Mouse (Mus musculus) CH12.LX (cell line): ENCODE measurements around the gene Tgm3. TPM values are rescaled to one million over a fixed set of nuclear protein-coding genes. Genes with fewer than 3 reads are reported as not detected.

ENCODE experiments used
- DNase-seq: peaks from one replicate; pipeline ENCODE4 v3.0.0-alpha.2; 2013; ENCODE audit errors: extremely low read depth
- H3K27ac ChIP-seq: 2 replicates; pipeline ENCODE4 v1.5.1; 2012; ENCODE audit warnings: low read depth, mild to moderate bottlenecking, control low read depth, moderate library complexity; ENCODE audit not compliant: insufficient read depth
- H3K27me3 ChIP-seq: replicated peaks from 2 replicates; pipeline ENCODE3; 2012; ENCODE audit warnings: inconsistent platforms
- H3K36me3 ChIP-seq, 2 experiments: replicated peaks in 1 of 2; 2 replicates each; pipeline versions ENCODE3 to v1.6.1; 2012; ENCODE audit warnings: inconsistent platforms in 1 of 2, low read length in 1 of 2, mild to moderate bottlenecking in 1 of 2, mixed read lengths in 1 of 2, moderate library complexity in 1 of 2; ENCODE audit not compliant: control insufficient read depth in 1 of 2, insufficient read depth in 1 of 2
- H3K4me1 ChIP-seq, 2 experiments: 2 replicates each; pipeline ENCODE4 v1.6.1; 2012; ENCODE audit warnings: inconsistent platforms in 1 of 2, moderate library complexity in 1 of 2; ENCODE audit not compliant: insufficient read depth in 2 of 2, control insufficient read depth in 1 of 2
- H3K4me2 ChIP-seq: 2 replicates; pipeline ENCODE4 v1.6.1; 2012; ENCODE audit warnings: low read depth, mild to moderate bottlenecking, control low read depth; ENCODE audit not compliant: poor library complexity, insufficient read depth, severe bottlenecking
- H3K4me3 ChIP-seq, 3 experiments: fragments of 150-350 bp in 1 of 3; sonication (generic) in 1 of 3; replicated peaks in 1 of 3; 2 replicates each; pipeline versions ENCODE3 to v1.5.1; 2011 to 2012; ENCODE audit warnings: low read depth in 2 of 3, low read length in 2 of 3, mild to moderate bottlenecking in 2 of 3, moderate library complexity in 2 of 3, control low read depth in 1 of 3, improper control_type of control experiment in 1 of 3, inconsistent platforms in 1 of 3, mixed read lengths in 1 of 3; ENCODE audit not compliant: poor library complexity in 1 of 3
- H3K79me2 ChIP-seq: replicated peaks from 2 replicates; pipeline ENCODE4 v1.6.1; 2012; ENCODE audit warnings: mild to moderate bottlenecking, moderate library complexity; ENCODE audit not compliant: control insufficient read depth, poor library complexity, insufficient read depth, severe bottlenecking; ENCODE audit errors: extremely low read depth
- H3K9ac ChIP-seq: 2 replicates; pipeline ENCODE4 v1.6.1; 2012; ENCODE audit warnings: low read depth, mild to moderate bottlenecking, control low read depth, moderate library complexity; ENCODE audit not compliant: insufficient read depth
- H3K9me3 ChIP-seq: replicated peaks from 2 replicates; pipeline ENCODE3; 2012; ENCODE audit warnings: low read length, inconsistent platforms, mixed read lengths
- CTCF ChIP-seq, 2 experiments: IDR thresholded peaks in 1 of 2; conservative IDR thresholded peaks in 1 of 2; 2 replicates each; pipeline ENCODE4 v1.5.1; 2011 to 2012; ENCODE audit warnings: low read depth in 2 of 2, low read length in 2 of 2, improper control_type of control experiment in 1 of 2, inconsistent platforms in 1 of 2, mild to moderate bottlenecking in 1 of 2, moderate library complexity in 1 of 2
- ELF1 ChIP-seq: IDR thresholded peaks from 2 replicates; pipeline ENCODE4 v1.6.1; 2014; ENCODE audit warnings: low read depth, mild to moderate bottlenecking, inconsistent platforms, low read length, improper control_type of control experiment
- EP300 ChIP-seq: IDR thresholded peaks from 2 replicates; pipeline ENCODE4 v1.6.1; 2011; ENCODE audit warnings: low read length, improper control_type of control experiment
- ETS1 ChIP-seq: conservative IDR thresholded peaks from 2 replicates; pipeline ENCODE4 v1.6.1; 2012; ENCODE audit warnings: low read depth, mild to moderate bottlenecking, inconsistent platforms, low read length, improper control_type of control experiment, moderate library complexity
- HCFC1 ChIP-seq: IDR thresholded peaks from 2 replicates; pipeline ENCODE4 v1.6.1; 2012; ENCODE audit warnings: low read depth, mild to moderate bottlenecking, inconsistent platforms, low read length, improper control_type of control experiment
- JUN ChIP-seq: IDR thresholded peaks from 2 replicates; pipeline ENCODE4 v1.6.1; 2011; ENCODE audit warnings: low read depth, mild to moderate bottlenecking, low read length, improper control_type of control experiment, moderate library complexity; ENCODE audit not compliant: insufficient read depth
- JUND ChIP-seq: conservative IDR thresholded peaks from 2 replicates; pipeline ENCODE4 v1.6.1; 2011; ENCODE audit warnings: low read depth, low read length, improper control_type of control experiment
- KAT2A ChIP-seq: IDR thresholded peaks from 2 replicates; pipeline ENCODE4 v1.6.1; 2012; ENCODE audit warnings: low read length, improper control_type of control experiment, inconsistent platforms; ENCODE audit not compliant: insufficient replicate concordance
- MAFK ChIP-seq: IDR thresholded peaks from 2 replicates; pipeline ENCODE4 v1.6.1; 2011; ENCODE audit warnings: low read length, improper control_type of control experiment; ENCODE audit not compliant: insufficient replicate concordance
- MAZ ChIP-seq: IDR thresholded peaks from 2 replicates; pipeline ENCODE4 v1.6.1; 2012; ENCODE audit warnings: low read depth, mild to moderate bottlenecking, inconsistent platforms, low read length, improper control_type of control experiment, moderate library complexity
- MXI1 ChIP-seq: IDR thresholded peaks from 2 replicates; pipeline ENCODE4 v1.6.1; 2011; ENCODE audit warnings: mild to moderate bottlenecking, low read depth, low read length, improper control_type of control experiment
- POLR2A ChIP-seq: IDR thresholded peaks from 2 replicates; pipeline ENCODE4 v1.6.1; 2011; ENCODE audit warnings: low read depth, mild to moderate bottlenecking, improper control_type of control experiment, low read length
- POLR2AphosphoS2 ChIP-seq: IDR thresholded peaks from 2 replicates; pipeline ENCODE4 v1.6.1; 2011; ENCODE audit warnings: low read depth, low read length, improper control_type of control experiment
- RAD21 ChIP-seq: IDR thresholded peaks from 2 replicates; pipeline ENCODE4 v1.6.1; 2011; ENCODE audit warnings: low read depth, mild to moderate bottlenecking, low read length, improper control_type of control experiment, moderate library complexity
- RCOR1 ChIP-seq: conservative IDR thresholded peaks from 2 replicates; pipeline ENCODE4 v1.6.1; 2012; ENCODE audit warnings: low read depth, mild to moderate bottlenecking, inconsistent platforms, low read length, improper control_type of control experiment
- SIN3A ChIP-seq: IDR thresholded peaks from 2 replicates; pipeline ENCODE4 v1.6.1; 2012; ENCODE audit warnings: low read length, improper control_type of control experiment, inconsistent platforms
- TCF12 ChIP-seq: IDR thresholded peaks from 2 replicates; pipeline ENCODE4 v1.6.1; 2014; ENCODE audit warnings: low read depth, mild to moderate bottlenecking, inconsistent platforms, low read length, improper control_type of control experiment
- UBTF ChIP-seq: IDR thresholded peaks from 2 replicates; pipeline ENCODE4 v1.6.1; 2012; ENCODE audit warnings: low read depth, mild to moderate bottlenecking, inconsistent platforms, low read length, improper control_type of control experiment, moderate library complexity
- USF1 ChIP-seq: IDR thresholded peaks from 2 replicates; pipeline ENCODE4 v1.6.1; 2014; ENCODE audit warnings: low read depth, mild to moderate bottlenecking, inconsistent platforms, low read length, improper control_type of control experiment
- USF2 ChIP-seq: conservative IDR thresholded peaks from 2 replicates; pipeline ENCODE4 v1.6.1; 2011; ENCODE audit warnings: low read depth, low read length, improper control_type of control experiment
- dilution Hi-C: fragments of 300-500 bp; cut with MboI; formaldehyde crosslinking; loops from 2 replicates; pipeline ENCODE4 v1.14.3; 2020; ENCODE audit warnings: low sequenced_read_pairs; ENCODE audit not compliant: extremely low pct_unique_long_range_greater_than_20kb, extremely low pct_ligation_motif_present
- in situ Hi-C: fragments of 300-500 bp; cut with MboI; formaldehyde crosslinking; loops from 3 replicates; pipeline ENCODE4 v1.14.3; 2019; ENCODE audit warnings: low sequenced_read_pairs, low pct_ligation_motif_present, low pct_unique_long_range_greater_than_20kb, mixed read lengths
- polyA plus RNA-seq: library from polyadenylated mRNA; unstranded; fragments of >175 nt; gene quantifications from 2 replicates; pipeline ENCODE4 v1.2.1, GENCODE M21; 2012; ENCODE audit warnings: low read depth; ENCODE audit not compliant: insufficient read length
- total RNA-seq, 2 experiments: library from RNA; depleted of rRNA; stranded (reverse); fragments of 300-350 nt in 1 of 2; fragments of >200 nt in 1 of 2; gene quantifications; 2 replicates each; pipeline ENCODE4 v1.2.3; 2012 to 2014

The Tgm3 gene
- total and polyA plus RNA-seq, 3 experiments: not detected

GRCm38 (mm10) chr2:129987527-129988045 lies 24.6 kb upstream of the Tgm3 start:
- no peaks in the 10 kb centered on the region for H3K27me3 ChIP-seq
- in situ Hi-C loops: no loop called here
- no peak overlapping the region for H3K27ac ChIP-seq
- TF ChIP-seq SIN3A (no peak), JUND (no peak), MAFK (no peak), JUN (no peak), MXI1 (no peak), RAD21 (no peak), USF2 (no peak), USF1 (no peak), EP300 (no peak), KAT2A (no peak), ELF1 (no peak), HCFC1 (no peak), POLR2AphosphoS2 (no peak), POLR2A (no peak), MAZ (no peak)
- TF ChIP-seq, all 38 proteins: peak for 0
- no peaks in the 10 kb centered on the region for H3K36me3 ChIP-seq
- no peaks in the 10 kb centered on the region; a peak in 1 of 4 replicates for H3K4me1 ChIP-seq
- no peaks in the 10 kb centered on the region for H3K9me3 ChIP-seq
- DNase-seq: no peak
- H3K9ac ChIP-seq: no peak overlapping the region
- dilution Hi-C loops: no loop called here
- no peaks in the 10 kb centered on the region for H3K79me2 ChIP-seq
- H3K4me3 ChIP-seq: no peak overlapping the region
- no peak overlapping the region; the same call in 1 of the 2 replicates for H3K4me2 ChIP-seq

DNA sequence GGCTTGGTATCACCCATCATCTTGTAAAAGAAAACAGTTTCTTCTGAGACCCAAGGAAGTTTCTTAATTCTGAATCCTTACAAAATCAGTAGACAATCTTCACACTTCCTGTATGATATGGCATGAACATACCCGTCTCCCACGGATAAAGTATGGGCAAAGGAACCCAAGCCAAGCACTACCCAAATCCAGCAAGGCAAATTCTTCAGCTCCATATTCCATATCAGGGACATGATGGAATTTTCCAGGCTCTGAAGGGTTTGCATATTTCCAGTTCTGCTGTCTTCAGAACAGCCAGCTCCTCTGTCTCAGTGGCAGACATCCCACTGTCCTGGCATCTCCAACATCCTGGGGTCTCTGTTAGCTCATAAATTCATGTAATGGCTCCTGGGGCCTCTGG lies 22.5 kb upstream of the Tgm3 start:
- H3K4me3 ChIP-seq: no peak overlapping the region
- no peak for TF ChIP-seq UBTF
- no peak for TF ChIP-seq POLR2A
- no peak for TF ChIP-seq RAD21
- TF ChIP-seq JUND: no peak
- TF ChIP-seq HCFC1: no peak
- TF ChIP-seq TCF12: no peak
- no peak for TF ChIP-seq CTCF (conservative IDR thresholded peaks at IDR 0.05 in 1 of 2, IDR thresholded peaks at IDR 0.05 in 1 of 2; ENCODE audit: low read depth in 2 of 2, low read length in 2 of 2)
- no peak for TF ChIP-seq ETS1
- TF ChIP-seq RCOR1: no peak
- no peak for TF ChIP-seq ELF1
- no peak overlapping the region for H3K27ac ChIP-seq
- no peak overlapping the region for H3K9ac ChIP-seq
- no peak for DNase-seq
- H3K79me2 ChIP-seq: no peaks in the 10 kb centered on the region
- H3K36me3 ChIP-seq: no peaks in the 10 kb centered on the region
- in situ Hi-C loops (no loop called here), dilution Hi-C loops (no loop called here)
- no peaks in the 10 kb centered on the region; a peak in 1 of 4 replicates for H3K4me1 ChIP-seq
- no peaks in the 10 kb centered on the region for H3K27me3 ChIP-seq
- no peak overlapping the region for H3K4me2 ChIP-seq
- no peaks in the 10 kb centered on the region for H3K9me3 ChIP-seq
